Mouse (Mus musculus) small intestine, adult 2 months (tissue): ENCODE measurements at regions not wholly inside any gene's neighbourhood (a gene's known extent, or its start where the extent isn't known, plus 50 kb on each side); places are given as distances from the start of the nearest gene placed in this dataset.

Source experiments
- CTCF ChIP-seq: fragments of 200-500 bp; IDR thresholded peaks from 2 replicates; pipeline ENCODE4 v1.5.1; 2012; ENCODE audit warnings: low read depth, mild to moderate bottlenecking, control low read depth, inconsistent platforms, low read length, moderate library complexity, mixed read lengths; ENCODE audit not compliant: insufficient replicate concordance, insufficient read length; ENCODE audit errors: extremely low read depth
- POLR2A ChIP-seq: fragments of 200-500 bp; IDR thresholded peaks from 2 replicates; pipeline ENCODE4 v1.6.1; 2012; ENCODE audit warnings: low read depth, mild to moderate bottlenecking, control low read depth, inconsistent platforms, low read length, moderate library complexity

- no peak for TF ChIP-seq CTCF
- no peak for TF ChIP-seq POLR2A
Measured at GRCm38 (mm10) chr1:61470617-61471214, 167.9 kb upstream of the Pard3b start.
